Mouse (Mus musculus) layer of hippocampus, adult 8-10 months (tissue): ENCODE measurements at regions not wholly inside any gene's neighbourhood (a gene's known extent, or its start where the extent isn't known, plus 50 kb on each side); places are given as distances from the start of the nearest gene placed in this dataset.

Experiments
- DNase-seq, 2 experiments: peaks; one replicate each; pipeline ENCODE4 v3.0.0; 2022; ENCODE audit warnings: low spot score in 2 of 2

DNA sequence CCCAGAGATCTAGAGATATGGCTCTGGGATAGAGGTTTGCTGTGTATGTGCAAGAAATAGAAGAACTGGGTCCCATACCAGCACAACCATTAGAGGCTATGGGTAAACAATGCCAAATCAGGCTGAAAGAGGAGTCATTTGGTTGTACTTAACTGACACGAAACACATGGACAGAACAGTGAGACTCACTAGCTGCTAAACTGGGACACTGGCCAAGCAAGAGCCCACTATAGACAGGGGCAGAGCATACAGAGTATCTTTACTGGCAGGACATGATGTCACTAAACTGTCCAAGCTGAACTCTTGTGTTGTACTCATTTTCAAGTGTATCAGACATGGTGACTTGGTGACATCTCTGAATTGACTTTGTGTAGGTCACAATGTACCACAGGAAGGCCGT lies 371.3 kb upstream of the Dynlrb2 start:
- DNase-seq, result no peak

DNA sequence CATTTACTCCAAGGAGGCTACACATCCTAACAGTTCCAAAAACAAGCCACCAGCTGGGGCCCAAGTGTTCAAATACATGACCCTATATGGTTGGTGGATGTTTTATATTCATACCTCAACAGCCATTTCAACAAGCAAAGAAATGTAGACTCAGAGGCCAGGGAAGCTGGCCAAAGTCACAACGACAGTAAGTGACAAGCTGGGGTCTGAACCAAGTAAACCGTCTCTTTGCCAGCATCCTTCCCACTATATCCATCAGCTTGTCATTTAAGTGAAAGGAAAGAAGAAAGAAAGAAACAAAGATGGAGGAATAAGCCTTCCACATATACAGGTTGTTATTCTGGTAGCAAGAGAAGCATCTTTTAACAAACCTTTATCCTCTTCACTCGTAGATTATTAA lies 371.7 kb upstream of the Dynlrb2 start:
- DNase-seq, result no peak

DNA sequence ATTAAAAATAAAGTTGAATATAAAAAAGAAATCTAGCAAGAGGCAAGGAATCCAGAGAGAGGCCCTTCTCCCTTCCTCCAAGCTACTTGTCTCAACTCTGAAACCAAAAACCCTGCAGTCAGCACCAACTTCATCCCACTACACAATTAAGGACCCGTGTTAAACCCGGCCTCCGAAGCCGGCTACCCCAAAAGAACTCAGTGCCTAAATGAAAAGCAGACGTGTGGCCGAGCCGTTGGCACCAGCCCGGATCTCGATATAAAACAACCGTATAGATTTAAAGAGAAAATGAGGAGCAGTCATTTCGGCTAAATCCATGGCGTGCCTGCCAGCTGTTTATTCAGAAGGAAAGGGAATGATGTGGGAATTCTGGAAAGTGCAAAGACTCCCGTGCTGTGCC lies 384.7 kb upstream of the Dynlrb2 start:
- DNase-seq, result no peak

DNA sequence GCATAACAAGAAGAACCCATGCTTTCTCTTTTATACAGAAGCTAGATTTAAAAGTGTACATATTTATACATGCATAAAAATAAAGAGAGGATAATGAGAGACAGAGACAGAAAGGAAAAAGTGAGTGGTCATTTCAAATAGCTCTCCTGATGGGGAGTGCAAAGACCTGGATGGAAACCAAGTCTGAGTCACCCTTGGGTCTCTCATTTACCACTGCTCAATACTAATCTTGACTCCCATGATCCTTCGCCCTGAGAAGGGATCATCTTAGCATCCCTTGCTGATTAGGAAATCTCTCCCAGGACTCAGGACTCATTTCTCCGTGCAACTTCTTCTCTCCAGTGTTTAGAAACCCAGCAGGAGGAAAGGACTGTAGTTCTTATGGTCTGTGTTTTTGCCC lies 386.9 kb upstream of the Dynlrb2 start:
- DNase-seq, result no peak

DNA sequence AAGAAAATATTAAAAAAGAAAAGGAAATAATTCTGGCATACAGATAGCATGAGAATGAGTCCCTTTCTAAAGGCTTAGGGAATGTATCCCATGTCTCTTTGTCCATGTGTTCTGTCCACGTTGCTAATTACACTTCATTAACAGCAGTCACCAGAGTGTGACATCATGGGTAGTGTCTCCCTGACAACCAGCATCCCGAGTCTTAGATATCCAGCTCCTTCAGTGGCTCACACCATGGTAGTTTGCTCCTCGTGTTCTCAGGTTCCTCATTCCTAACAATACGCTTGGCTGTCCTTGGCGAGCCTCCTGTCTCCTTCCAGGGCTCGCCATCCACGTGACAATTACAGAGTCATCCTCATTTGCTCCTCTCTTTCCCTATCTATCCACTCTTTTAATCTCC lies 388.1 kb upstream of the Dynlrb2 start:
- DNase-seq, result no peak

DNA sequence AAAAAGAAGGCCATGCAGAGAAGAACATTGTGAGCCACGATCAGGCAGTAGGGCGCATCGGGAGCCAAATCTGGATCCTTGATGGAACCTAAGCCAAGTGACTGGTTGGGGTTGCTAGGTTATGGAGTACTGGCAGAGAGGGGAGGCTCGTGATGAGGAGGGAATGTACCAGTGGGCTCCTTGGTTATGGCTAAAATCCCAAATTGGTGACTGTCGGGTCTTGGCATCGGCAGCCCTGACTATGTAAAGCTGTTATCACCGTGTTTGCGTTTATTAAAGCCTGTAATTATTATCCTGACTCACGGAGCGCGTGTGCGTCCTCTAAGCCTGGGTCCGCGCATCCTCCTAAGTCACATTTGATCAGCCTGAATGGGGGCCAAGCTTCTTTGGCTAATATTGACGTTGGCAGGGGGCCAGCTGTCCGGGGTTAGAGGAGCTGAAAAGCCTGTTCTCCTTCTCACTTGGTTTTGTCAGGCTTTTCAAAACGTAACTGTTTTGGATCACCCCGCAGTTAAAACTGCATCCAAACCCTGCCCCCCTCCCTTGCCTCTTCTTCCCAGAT lies 388.9 kb upstream of the Dynlrb2 start:
- peak; percentile 34 to 57 for DNase-seq

DNA sequence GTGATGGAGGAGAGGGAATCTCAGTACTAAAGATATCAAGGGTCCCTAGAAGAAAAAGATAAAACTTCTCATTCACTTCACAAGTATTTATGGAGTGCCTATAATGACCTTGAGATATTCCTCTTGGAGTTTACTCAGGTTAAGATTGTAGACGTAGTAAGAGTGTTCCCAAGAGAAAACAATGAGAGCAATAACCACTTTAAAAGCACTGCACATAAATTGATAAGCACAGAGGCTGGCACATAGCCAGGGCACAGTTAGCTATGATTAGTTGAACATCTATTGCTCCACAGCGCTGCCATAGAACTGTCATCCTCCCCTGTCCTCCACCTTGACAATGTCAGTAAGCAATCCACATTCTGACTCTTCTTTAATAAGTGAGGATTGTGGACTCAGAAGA lies 389.8 kb upstream of the Dynlrb2 start:
- DNase-seq, result no peak

DNA sequence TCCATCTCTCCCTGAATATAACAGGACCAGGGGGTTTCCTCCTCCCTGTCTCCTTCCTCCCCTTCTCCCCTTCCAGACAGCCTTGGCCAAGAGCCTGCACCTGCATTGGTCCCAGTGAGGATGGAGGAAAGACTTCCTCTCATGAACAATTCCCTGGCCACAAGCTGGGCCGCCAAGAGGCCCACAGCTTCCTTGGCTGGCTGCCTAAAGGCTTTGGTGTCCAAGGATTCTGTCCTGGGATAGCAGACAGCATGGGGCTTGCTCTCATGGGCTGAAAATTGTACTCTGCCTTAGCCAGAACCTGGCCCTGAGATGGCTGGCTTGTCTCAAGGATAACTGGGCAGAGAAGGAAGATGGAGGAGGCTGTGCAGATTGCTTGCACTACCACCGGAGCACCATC lies 390.3 kb upstream of the Dynlrb2 start:
- no peak for DNase-seq

DNA sequence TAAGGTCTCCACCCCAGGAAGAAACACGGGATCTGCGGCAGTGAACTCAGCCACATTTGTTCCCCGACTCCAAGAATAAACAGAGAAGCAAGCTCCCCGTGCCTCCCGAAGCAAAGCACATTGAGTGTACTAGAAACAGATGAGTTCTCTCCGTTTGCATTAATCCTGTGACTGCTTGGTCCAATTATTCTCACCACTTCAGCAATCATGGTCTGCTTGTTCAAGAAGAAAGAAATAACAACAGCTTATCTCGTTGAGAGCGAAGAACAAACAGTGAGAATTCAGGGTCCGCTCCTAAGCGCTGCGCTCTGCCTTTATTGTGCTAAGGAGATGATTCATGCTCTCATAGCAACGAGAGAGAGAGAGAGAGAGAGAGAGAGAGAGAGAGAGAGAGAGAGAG lies 393.6 kb upstream of the Dynlrb2 start:
- peak; percentile 7 to 13 for DNase-seq

DNA sequence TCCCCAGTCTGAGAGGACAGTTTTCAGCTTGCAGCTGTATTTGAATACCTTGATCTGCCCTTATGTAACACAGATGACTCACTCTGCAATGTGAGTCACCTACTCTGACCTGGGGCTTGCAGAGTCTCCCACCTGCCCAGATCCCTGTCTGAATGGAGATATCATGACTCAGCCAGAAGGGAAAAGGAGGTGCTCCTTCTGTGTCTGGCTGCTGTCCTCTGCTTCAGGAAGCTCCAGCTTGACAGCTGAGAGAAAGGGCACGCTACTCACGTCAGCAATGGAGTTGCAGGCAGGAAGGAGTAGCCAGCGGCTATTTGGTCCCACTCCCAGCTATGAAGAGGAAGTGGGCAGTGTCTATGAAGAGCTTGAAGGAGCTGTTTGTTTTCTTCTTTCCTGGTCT lies 389.1 kb upstream of the Maf start:
- DNase-seq, result no peak

DNA sequence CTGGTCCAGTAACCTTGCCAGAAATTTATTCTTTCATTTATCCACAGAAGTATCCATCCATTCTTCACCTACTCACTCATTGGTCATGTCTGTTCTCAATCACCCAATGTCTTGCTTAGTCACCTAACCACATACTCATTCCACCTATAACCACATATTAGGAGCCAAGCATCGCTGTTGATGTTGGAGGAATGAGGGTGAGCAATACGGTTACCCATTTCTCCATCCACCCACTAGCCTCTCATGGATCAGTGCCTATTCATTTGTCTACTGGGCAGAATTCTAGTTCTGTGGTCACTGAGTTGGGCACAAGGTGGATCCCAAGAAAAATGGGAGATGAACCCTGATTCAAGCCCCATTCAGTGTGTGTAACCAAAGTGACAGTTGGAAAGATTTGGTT lies 375.6 kb upstream of the Maf start:
- DNase-seq, result no peak

DNA sequence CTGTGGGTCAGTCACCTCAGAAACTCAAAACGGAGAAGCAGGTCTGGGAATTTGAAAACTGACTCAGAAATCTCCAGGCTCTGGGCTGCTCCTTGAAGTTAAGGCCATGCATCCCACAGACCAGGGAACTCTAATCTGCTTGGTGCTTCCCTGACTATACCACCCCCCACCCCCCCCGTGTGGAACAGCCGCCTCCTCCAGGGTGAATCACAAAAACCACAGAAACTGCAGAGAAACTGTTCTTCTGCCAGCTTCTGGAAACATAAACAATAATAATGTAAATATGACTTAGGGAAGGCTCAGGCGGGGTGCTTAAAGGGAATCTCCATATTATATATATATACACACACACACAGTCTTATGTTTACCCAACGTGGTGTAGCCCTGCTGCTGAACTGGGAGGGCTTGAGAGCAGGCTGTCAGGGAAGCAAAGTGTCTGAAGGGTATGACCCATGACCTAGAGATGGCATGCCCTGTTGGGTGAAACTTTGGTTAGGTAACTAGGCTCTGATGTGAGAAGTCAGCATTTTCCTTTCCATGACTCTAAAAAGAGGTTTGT lies 371.3 kb upstream of the Maf start:
- DNase-seq, result no peak

DNA sequence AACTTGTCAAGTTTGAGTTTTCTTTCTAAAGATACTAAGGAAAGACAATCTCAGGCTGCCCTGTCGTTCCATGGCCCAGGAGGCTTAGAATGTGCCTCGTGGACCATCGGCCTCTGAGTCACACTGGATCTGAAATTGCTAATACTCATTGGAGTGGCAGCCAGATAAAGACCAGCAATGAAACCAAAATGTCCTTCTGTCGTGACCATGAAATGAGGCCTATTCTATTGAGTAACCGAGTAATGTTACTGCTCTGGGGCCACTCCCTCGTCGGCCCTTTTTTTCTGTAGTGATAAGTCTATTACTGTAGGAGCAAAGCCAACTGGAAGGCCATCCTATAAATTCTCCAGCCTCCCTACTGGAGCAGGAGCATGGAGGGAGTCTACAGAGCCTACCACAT lies 363.9 kb upstream of the Maf start:
- DNase-seq, result no peak

DNA sequence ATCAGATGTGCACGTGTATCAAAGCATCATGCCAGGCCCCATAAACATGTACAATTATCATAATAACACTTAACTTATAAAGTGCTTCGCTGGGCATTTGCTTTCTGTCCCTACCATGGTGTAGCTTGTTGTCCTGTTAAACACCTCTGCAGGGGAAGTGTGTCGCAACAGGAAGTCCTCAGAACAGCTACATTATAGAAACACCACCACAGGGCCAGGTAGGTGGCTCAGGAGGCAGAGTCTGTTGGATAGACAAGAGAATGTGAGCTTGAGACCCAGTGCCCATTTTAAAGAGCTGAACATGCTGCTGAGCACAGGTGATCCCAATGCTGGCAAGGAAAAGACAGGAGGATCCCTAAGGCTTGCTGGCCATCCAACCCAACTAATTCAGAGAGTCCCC lies 361.9 kb upstream of the Maf start:
- no peak for DNase-seq

DNA sequence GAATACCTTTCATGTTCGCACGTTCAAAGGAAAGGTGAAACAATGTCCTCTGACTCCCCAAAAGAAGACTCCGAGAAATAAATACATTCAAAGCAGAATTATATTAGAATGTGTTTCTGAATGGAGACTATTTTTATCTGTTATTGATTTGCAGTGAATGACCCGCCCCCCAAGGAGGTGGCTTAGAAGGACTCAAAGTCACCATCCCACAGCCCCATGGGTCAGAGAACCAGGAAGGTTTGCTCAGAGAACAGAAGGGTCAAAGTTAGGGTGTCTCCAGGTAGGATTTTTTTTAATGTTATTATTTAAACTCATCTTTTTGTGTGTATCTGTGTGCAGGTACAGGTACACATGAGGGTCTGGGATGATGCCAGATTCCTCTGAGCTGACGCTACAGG lies 360.4 kb upstream of the Maf start:
- no peak for DNase-seq

DNA sequence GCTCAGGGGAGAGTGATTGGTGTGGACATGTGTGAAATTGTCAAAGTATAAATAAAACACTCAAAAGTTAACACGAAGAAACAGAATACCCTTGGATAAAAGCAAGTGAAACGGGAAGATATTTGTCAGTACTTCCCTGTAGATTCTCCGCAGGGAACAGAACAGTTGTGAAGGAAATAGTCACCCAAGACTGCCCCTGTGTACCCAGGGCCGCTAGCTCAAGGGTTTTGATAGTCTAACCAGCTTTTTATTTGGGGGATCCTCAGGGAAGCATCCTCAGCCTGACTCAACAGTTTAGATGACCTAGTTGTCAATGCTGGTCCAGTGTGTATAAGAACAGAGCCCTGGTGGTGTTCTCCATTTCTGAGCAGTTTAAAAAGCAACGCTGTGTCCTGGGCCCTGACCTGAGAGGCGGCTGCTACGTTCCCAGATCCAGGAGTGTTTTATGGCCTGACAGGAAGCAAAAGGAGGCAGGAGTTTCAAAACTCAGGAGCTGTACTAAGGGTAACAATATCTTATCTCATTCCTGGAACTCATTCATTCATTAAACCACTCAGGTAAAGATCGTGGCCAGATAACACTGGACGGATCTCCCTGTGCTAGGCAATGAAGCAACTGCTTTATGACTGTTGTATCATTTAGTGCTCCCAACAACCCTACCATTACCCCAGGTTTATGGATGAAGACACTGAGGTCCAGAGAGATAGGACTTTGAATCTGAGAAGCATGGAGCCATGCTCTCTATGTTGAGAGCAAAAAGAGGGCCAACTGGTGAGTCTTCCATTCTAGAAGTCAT lies 359.8 kb upstream of the Maf start:
- DNase-seq, result no peak

DNA sequence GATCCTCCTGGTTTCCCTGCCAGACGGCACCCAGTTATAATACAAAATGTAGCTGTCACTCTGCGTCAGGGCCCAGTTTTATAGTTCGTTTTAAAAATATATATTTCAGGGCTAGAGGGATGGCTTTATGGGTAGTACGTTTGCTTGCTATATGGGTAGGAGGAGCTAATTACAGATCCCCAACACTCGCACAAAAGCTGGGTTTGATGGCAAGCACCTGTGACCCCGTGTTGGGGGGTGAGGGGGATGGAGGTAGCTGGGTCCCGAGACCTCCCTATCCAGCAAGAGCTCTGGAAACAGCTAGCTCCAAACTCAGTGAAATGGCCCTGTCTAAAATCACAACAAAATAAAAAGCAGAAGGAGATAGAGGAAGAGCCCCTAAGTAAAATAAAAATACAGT lies 358.3 kb upstream of the Maf start:
- DNase-seq, result no peak

DNA sequence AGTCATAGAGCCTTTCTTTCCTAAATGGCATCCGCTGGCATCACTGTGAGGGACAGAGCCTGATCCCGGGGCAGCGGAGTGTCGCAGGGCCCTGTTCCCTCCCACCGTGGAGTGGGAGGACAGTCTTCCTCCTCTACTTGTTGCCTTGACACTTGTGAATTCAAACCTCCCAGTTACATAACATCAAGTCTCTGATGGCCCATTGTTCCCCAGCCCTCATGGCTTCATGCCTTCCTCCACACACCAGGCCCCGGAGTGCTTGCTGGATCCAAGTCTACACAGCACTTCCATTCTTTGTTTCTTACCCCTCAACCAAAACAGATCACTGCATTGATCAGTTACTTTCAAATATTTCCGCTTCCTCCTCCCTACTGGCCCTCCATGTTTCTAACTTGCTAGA lies 357.7 kb upstream of the Maf start:
- peak; percentile 6 to 26 for DNase-seq

DNA sequence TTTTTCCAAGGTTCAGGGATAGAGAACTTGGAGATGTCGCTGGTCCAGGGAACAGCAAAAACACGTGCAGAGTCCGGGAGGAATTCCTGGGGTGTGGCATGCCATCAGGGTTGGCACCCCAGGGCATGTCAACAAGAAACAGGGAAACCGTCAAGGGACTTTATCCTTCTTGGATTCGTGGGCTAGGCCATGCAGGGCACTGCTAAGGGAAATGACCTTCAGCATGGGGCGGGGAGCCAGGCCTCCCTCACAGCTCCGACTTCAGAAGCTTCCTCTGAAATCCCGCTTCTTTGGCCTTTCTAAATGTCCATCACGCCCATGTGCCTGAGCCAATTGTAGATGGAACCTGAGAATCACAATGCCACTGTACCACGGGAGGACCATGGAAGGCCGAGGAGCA lies 357.0 kb upstream of the Maf start:
- DNase-seq, result no peak

DNA sequence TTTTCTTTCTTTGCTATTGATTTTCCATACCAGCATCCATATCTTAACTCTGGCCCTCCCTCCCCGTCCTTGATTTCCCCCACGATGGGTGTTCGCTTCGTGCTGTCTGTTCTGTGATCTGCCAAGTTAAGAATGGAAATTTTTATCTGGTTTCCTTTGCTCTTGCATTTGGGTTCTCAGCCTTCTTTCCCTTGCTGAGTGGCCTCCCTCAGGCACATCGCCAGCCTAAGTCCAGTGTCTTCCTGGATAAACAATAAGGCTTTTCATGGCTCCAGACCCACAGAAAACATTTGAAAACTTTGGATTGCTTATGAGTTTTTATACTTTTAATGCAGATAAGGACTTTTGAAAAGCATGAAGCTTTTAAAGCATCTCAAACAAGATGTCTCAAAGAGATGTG lies 355.9 kb upstream of the Maf start:
- DNase-seq, result no peak

DNA sequence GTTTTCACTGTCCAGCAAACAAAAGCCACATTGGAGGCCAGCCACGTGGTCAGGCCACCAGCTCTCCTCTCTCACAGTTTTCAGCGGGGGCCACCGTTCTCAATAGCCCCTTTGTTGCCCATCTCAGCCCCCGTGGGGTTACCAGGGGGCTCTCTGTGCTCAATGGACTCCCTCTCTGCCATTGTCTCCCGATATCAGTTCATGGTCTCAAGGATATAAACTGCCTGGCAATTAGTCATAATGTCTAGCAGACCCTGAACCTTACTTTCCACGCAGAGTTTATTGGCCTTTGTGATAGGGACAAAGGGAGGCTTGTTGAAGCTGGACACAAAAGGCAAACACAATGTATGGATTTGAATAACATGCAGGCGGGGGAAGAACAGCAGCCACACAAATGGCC lies 345.9 kb upstream of the Maf start:
- DNase-seq, result peak; percentile 9 to 10

DNA sequence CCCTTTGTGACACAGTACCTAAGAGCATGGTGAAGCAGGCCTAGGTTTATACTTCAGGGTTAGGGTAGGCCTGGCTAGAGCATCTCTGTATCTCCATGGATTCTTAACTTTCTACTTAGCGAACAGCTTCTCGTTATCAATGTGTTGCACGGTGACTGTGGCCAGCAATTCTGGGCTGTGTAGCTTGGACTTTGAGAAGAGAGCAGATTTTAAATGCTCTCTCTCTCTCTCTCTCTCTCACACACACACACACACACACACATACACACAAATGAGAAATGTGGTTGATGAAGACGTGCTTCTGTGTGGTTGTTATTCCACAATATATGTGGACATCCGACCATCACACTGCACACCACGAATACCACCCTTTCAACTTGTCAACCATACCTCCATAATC lies 345.4 kb upstream of the Maf start:
- no peak for DNase-seq

DNA sequence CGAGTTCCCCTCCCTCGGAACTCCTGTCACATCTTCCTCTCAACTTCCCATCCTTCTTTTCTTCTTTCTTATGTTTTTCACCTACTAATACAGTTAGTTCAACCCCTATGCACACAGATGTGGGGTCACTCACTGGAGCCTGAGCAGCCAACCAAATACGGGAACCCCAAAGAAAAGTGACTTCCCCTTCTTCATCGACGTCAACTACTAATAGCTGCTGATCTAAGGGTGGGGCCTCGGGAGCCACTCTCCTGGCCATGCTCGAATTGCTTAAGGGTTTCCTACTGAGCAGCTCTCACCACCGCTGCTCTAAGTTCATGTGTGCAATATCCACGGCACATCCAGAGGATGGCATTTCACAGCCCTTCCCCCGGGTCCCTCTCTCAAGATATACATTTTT lies 340.9 kb upstream of the Maf start:
- no peak for DNase-seq
